Mouse (Mus musculus): ENCODE results near the gene Ttc7b. TPM values are rescaled to one million over a fixed set of nuclear protein-coding genes. Genes with fewer than 3 reads are reported as not detected.

The Ttc7b gene
- polyA plus RNA-seq, 1 experiment from 2014 or later: 5.0 TPM

GRCm38 (mm10) chr12:100538445-100539157, 18.0 kb upstream of the Ttc7b start:
- Histone ChIP-seq H3K27me3 (no peaks in the 10 kb centered on the region), H3K9ac (no peak overlapping the region), H3K9me3 (no peaks in the 10 kb centered on the region), H3K4me3 (no peak overlapping the region), H3K36me3 (no peaks in the 10 kb centered on the region), H3K4me2 (no peak overlapping the region), H3K27ac (no peak overlapping the region), H3K4me1 (no peaks in the 10 kb centered on the region)
- no peak for ATAC-seq (ENCODE audit: insufficient number of reproducible peaks, low FRiP score, low TSS enrichment, low read depth)
- WGBS: 61% methylated on average over 7 of the region's 7 CpGs

DNA sequence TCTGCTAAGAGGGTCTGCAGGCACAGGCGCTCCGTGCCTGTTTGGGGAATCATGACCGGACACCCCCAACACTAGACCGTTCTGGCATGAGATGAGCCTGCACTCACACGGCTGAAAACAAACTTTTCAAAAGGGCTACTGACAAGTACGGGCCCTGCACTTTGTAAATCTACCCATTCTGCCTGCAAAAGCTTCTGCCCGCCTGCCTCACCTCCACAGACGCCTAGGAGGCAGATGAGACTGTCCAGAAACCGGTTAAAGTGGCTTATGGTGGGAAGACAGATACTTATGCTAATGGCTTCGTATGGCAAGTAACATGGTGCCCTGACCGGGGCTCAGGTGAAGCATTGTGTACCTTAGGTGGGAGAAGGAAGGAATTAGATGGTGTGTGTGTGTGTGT, 16.5 kb upstream of the Ttc7b start:
- H3K27me3 ChIP-seq: no peaks in the 10 kb centered on the region
- no peak for ATAC-seq (ENCODE audit: insufficient number of reproducible peaks, low FRiP score, low TSS enrichment, low read depth)
- H3K4me2 ChIP-seq: no peak overlapping the region
- H3K27ac ChIP-seq: no peak overlapping the region
- H3K4me1 ChIP-seq: no peaks in the 10 kb centered on the region
- no peaks in the 10 kb centered on the region for H3K9me3 ChIP-seq
- H3K4me3 ChIP-seq: no peak overlapping the region
- no peaks in the 10 kb centered on the region for H3K36me3 ChIP-seq
- H3K9ac ChIP-seq: no peak overlapping the region
- 66% methylated on average over 11 of the region's 11 CpGs for WGBS

GRCm38 (mm10) chr12:100535028-100535427, 14.4 kb upstream of the Ttc7b start:
- H3K9ac ChIP-seq: no peak overlapping the region
- no peak for ATAC-seq (ENCODE audit: insufficient number of reproducible peaks, low FRiP score, low TSS enrichment, low read depth)
- H3K4me3 ChIP-seq: no peak overlapping the region
- H3K27me3 ChIP-seq: no peaks in the 10 kb centered on the region
- 62% methylated on average over 12 of the region's 12 CpGs for WGBS
- no peak overlapping the region for H3K4me2 ChIP-seq
- no peaks in the 10 kb centered on the region for H3K36me3 ChIP-seq
- H3K27ac ChIP-seq: no peak overlapping the region
- no peaks in the 10 kb centered on the region for H3K9me3 ChIP-seq
- no peaks in the 10 kb centered on the region for H3K4me1 ChIP-seq

DNA sequence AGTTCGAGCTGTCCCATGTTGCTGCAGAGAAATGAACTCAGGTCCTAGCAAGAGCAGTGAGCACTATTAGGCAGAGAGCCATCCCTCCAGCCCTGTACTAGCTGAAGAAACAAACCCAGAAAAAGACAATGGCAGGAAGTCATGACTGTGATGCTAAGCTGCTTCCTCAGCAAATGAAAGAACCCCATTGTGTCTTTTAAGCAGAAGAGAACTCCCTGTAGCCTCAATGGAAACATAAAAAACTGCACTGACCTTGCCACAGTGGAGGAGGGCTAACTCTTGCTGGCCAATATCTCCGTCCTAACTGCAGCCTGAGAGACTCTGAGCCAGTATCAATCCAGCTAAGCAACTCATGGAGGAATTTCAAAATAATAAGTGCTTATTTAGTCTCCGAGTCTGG, 13.4 kb upstream of the Ttc7b start:
- Histone ChIP-seq H3K27me3 (no peaks in the 10 kb centered on the region), H3K9me3 (no peaks in the 10 kb centered on the region), H3K4me3 (no peak overlapping the region), H3K9ac (no peak overlapping the region), H3K27ac (0 out of 2 replicates have a peak overlapping the region, but pooled peaks have one; percentile 33), H3K4me1 (peaks cover 3% of the 10 kb centered on the region; the same call in 1 of the 2 replicates), H3K36me3 (no peaks in the 10 kb centered on the region), H3K4me2 (no peak overlapping the region)
- ATAC-seq (ENCODE audit: insufficient number of reproducible peaks, low FRiP score, low TSS enrichment, low read depth): no peak
- 55% methylated on average over 3 of the region's 3 CpGs for WGBS

DNA sequence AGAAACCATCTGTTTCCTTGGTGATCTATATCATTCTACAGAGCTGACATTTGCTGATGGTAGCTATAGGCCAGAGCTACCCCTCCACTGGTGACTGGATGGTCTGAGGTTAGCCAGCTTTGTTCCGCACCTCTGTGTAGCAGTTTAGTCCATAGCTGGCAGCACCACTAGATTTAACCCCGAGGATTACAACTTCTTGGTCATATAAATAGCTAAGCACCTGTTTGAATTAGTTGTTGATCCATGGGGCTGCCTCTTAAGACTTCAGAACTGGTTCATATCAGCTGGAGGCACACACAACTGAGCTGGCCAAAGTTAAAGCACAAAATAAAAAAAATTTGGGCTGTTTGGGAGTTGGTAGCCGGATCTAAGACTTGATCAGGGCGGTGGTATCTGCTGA, 12.6 kb upstream of the Ttc7b start:
- H3K4me1 ChIP-seq: peaks cover 7% of the 10 kb centered on the region
- no peak for ATAC-seq (ENCODE audit: insufficient number of reproducible peaks, low FRiP score, low TSS enrichment, low read depth)
- H3K9me3 ChIP-seq: no peaks in the 10 kb centered on the region
- no peaks in the 10 kb centered on the region for H3K36me3 ChIP-seq
- WGBS: 80% methylated on average over 4 of the region's 4 CpGs
- no peak overlapping the region for H3K27ac ChIP-seq
- H3K27me3 ChIP-seq: no peaks in the 10 kb centered on the region
- H3K4me2 ChIP-seq: no peak overlapping the region
- no peak overlapping the region for H3K4me3 ChIP-seq
- H3K9ac ChIP-seq: no peak overlapping the region

DNA sequence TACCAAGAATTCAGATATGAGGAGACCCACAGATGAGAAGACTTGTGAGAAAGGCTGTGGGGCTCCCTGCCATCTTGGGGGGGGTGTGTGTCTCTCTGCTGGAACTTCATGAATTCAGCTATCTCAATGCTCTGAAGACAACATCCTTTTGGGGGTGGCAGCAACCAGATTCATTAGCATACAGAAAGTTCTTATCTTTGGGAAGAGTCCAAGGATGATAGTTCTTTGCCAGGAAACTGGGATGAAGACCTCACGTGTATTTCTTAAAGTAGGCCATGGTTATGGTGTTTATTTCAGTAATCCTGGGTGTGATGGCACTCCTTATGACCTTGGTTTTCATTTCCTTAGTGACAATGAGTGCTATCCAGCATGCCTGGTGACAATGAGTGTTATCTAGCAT, 11.1 kb upstream of the Ttc7b start:
- Histone ChIP-seq H3K27ac (no peak overlapping the region), H3K4me2 (no peak overlapping the region), H3K9me3 (no peaks in the 10 kb centered on the region), H3K9ac (no peak overlapping the region), H3K4me1 (peaks cover 15% of the 10 kb centered on the region), H3K27me3 (no peaks in the 10 kb centered on the region), H3K36me3 (no peaks in the 10 kb centered on the region), H3K4me3 (no peak overlapping the region)
- no peak for ATAC-seq (ENCODE audit: insufficient number of reproducible peaks, low FRiP score, low TSS enrichment, low read depth)
- WGBS: 69% methylated on average over 1 of the region's 1 CpGs

DNA sequence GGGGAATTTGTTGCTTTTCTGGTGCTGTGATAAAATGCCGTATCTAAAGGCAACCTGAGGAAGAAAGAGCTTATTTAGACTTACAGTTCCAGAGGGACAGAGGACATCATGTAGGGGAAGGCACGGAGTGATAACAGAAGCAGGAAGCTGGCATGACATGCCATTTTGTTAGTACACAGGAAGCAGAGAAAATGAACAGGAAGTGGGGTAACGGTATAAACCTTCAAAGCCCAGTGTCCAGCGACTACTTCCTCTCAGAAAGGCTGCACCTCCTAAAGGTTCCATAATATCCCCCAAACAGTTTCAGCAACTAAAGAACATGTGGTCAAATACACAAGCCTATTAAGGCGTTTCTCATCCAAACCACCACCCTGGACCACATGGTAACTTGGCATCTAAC, 10.2 kb upstream of the Ttc7b start:
- Histone ChIP-seq H3K36me3 (no peaks in the 10 kb centered on the region), H3K9me3 (no peaks in the 10 kb centered on the region), H3K9ac (no peak overlapping the region), H3K4me2 (no peak overlapping the region), H3K27me3 (no peaks in the 10 kb centered on the region), H3K27ac (no peak overlapping the region), H3K4me3 (no peak overlapping the region), H3K4me1 (peaks cover 15% of the 10 kb centered on the region)
- WGBS: 72% methylated on average over 5 of the region's 5 CpGs
- ATAC-seq (ENCODE audit: insufficient number of reproducible peaks, low FRiP score, low TSS enrichment, low read depth): no peak

- Histone ChIP-seq H3K4me3 (no peak overlapping the region), H3K4me1 (peaks cover 15% of the 10 kb centered on the region), H3K36me3 (no peaks in the 10 kb centered on the region), H3K9ac (no peak overlapping the region), H3K9me3 (no peaks in the 10 kb centered on the region), H3K4me2 (no peak overlapping the region), H3K27ac (no peak overlapping the region), H3K27me3 (no peaks in the 10 kb centered on the region)
- 91% methylated on average over 5 of the region's 5 CpGs for WGBS
- ATAC-seq (ENCODE audit: insufficient number of reproducible peaks, low FRiP score, low TSS enrichment, low read depth): no peak
Observed at GRCm38 (mm10) chr12:100529651-100530050, 9.0 kb upstream of the Ttc7b start.

DNA sequence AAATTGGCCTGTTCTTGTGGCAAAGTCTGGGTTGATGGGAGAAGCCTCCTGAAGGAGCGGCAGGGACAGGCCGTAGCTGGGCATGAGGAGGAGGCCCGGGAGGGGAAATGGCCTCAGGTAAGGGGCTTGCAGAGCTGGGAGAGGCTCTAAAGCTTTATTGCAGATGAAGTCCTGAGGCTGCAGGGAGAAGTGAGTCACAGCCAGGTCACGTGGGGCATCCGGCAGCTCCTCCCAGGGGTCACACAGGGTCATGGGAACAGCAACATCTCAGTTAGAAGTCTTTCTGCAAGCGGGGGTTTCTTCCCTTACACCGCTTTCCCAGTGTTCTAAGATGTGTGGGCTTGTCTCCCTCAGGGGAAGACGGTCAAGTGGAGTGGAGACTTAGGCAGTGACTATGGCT, 8.5 kb upstream of the Ttc7b start:
- 32% methylated on average over 8 of the region's 8 CpGs for WGBS
- Histone ChIP-seq H3K9ac (no peak overlapping the region), H3K27me3 (no peaks in the 10 kb centered on the region), H3K9me3 (no peaks in the 10 kb centered on the region), H3K4me3 (no peak overlapping the region), H3K4me1 (peaks cover 15% of the 10 kb centered on the region), H3K36me3 (no peaks in the 10 kb centered on the region), H3K4me2 (no peak overlapping the region), H3K27ac (no peak overlapping the region)
- no peak for ATAC-seq (ENCODE audit: insufficient number of reproducible peaks, low FRiP score, low TSS enrichment, low read depth)

DNA sequence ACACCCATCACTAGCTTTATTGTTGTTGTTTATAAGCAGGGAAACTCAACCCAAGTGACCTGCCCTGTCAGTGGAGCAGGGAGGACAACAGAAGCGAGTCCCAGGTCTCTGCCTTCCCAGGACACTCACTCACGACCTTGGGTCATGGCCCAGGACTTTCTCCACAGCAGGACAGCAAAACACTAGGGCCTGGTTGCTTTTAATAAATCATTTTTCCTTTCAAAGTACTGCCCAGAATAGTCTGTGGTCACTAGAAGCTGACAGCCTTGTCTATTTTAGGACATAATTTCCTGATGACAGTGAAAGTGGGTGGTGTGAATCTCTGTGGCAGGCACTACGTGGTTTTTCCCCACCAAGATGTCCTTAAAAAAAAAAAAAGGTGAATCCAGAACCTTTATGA, 7.6 kb upstream of the Ttc7b start:
- WGBS: 63% methylated on average over 3 of the region's 3 CpGs
- ATAC-seq (ENCODE audit: insufficient number of reproducible peaks, low FRiP score, low TSS enrichment, low read depth): no peak

GRCm38 (mm10) chr12:100527753-100528152, 7.1 kb upstream of the Ttc7b start:
- peak overlapping the region; percentile 7; the same call in 1 of the 2 replicates for H3K4me3 ChIP-seq
- no peaks in the 10 kb centered on the region for H3K9me3 ChIP-seq
- 5% methylated on average over 9 of the region's 9 CpGs for WGBS
- H3K9ac ChIP-seq: no peak overlapping the region
- H3K4me1 ChIP-seq: peaks cover 15% of the 10 kb centered on the region
- peak overlapping the region; percentile 39 for H3K4me2 ChIP-seq
- no peaks in the 10 kb centered on the region for H3K36me3 ChIP-seq
- H3K27ac ChIP-seq: no peak overlapping the region
- peak; percentile 90 for ATAC-seq (ENCODE audit: insufficient number of reproducible peaks, low FRiP score, low TSS enrichment, low read depth)
- no peaks in the 10 kb centered on the region for H3K27me3 ChIP-seq

More for the DNA sequence above, 7.6 kb upstream of the Ttc7b start:
- Histone ChIP-seq H3K4me2 (no peak overlapping the region), H3K4me1 (peaks cover 15% of the 10 kb centered on the region), H3K9ac (no peak overlapping the region), H3K4me3 (no peak overlapping the region), H3K36me3 (no peaks in the 10 kb centered on the region), H3K9me3 (no peaks in the 10 kb centered on the region), H3K27ac (no peak overlapping the region), H3K27me3 (no peaks in the 10 kb centered on the region)

GRCm38 (mm10) chr12:100527241-100527640, 6.6 kb upstream of the Ttc7b start:
- H3K9ac ChIP-seq: no peak overlapping the region
- peak overlapping the region; percentile 7; the same call in 1 of the 2 replicates for H3K4me3 ChIP-seq
- WGBS: 60% methylated on average over 9 of the region's 9 CpGs
- H3K4me2 ChIP-seq: peak overlapping the region; percentile 39
- no peak overlapping the region for H3K27ac ChIP-seq
- H3K27me3 ChIP-seq: no peaks in the 10 kb centered on the region
- H3K4me1 ChIP-seq: peaks cover 15% of the 10 kb centered on the region
- H3K9me3 ChIP-seq: no peaks in the 10 kb centered on the region
- no peaks in the 10 kb centered on the region for H3K36me3 ChIP-seq
- no peak for ATAC-seq (ENCODE audit: insufficient number of reproducible peaks, low FRiP score, low TSS enrichment, low read depth)

- Histone ChIP-seq H3K9ac (no peak overlapping the region), H3K4me2 (no peak overlapping the region), H3K36me3 (no peaks in the 10 kb centered on the region), H3K4me3 (no peak overlapping the region), H3K9me3 (no peaks in the 10 kb centered on the region), H3K4me1 (peaks cover 18% of the 10 kb centered on the region), H3K27ac (no peak overlapping the region), H3K27me3 (no peaks in the 10 kb centered on the region)
- WGBS: 44% methylated on average over 1 of the region's 1 CpGs
- no peak for ATAC-seq (ENCODE audit: insufficient number of reproducible peaks, low FRiP score, low TSS enrichment, low read depth)
Observed at GRCm38 (mm10) chr12:100525939-100526338, 5.3 kb upstream of the Ttc7b start.
